17 mouse cellular contexts compared by ENCODE assay signal in genomic region chr3:135745417-135745816, GRCm38 (mm10). TPM values are rescaled to one million over a fixed set of nuclear protein-coding genes. Genes with fewer than 3 reads are reported as not detected.
DNase-seq lines count a peak whose midpoint lies in the region; ATAC-seq and TF ChIP-seq lines count a peak whose summit lies in the region.
"Had no signal": no experiment of that assay in that cellular context is flagged by ENCODE, and none has a peak within 500 bp of the region (broad histone marks: within the 10 kb centered on the region; RNA-seq: fewer than 3 reads in every experiment).

No protein-coding gene starts in this region.

- H3K9me3 ChIP-seq in lung, postnatal 0 days (ENCODE audit: low read length) = no peaks in the 10 kb centered on the region
- H3K9me3 ChIP-seq: G1E had no signal

- ATAC-seq in lung, postnatal 0 days = peak; percentile 71
- ATAC-seq: activated CD4-positive, CD25-positive, alpha-beta regulatory T cell, adult 4 months; CD4-positive, CD25-positive, alpha-beta regulatory T cell, adult 4 months; Patski had no signal

- no peak overlapping the region for H3K4me3 ChIP-seq in lung, postnatal 0 days (ENCODE audit: low read depth, low read length)

- no peaks in the 10 kb centered on the region for H3K4me1 ChIP-seq in lung, postnatal 0 days (ENCODE audit: insufficient read depth, low read depth, low read length)

- no peaks in the 10 kb centered on the region for H3K27me3 ChIP-seq in lung, postnatal 0 days (replicated peaks; ENCODE audit: insufficient read depth, low read length)
- H3K27me3 ChIP-seq: Patski had no signal

- DNase-seq in lung, postnatal 0 days (ENCODE audit: low spot score) = peak; percentile 33
- no peak for DNase-seq in lung, adult 18-20 months
- DNase-seq: adrenal gland, adult 2 months; adrenal gland, adult 8-10 months; adrenal gland, postnatal 10 days; adrenal gland, postnatal 14 days; adrenal gland, postnatal 25 days; adrenal gland, postnatal 36 days; B cell, adult 2 months; cerebellum, adult 11 months; cerebellum, adult 11-12 months; cerebellum, adult 18-20 months; cerebellum, adult 2 months had no signal

- no peak for TF ChIP-seq CTCF in lung, postnatal 0 days (IDR thresholded peaks at IDR 0.05)

- H3K36me3 ChIP-seq in lung, postnatal 0 days (ENCODE audit: insufficient read depth, low read length) = no peaks in the 10 kb centered on the region
- H3K36me3 ChIP-seq: G1E had no signal

- H3K27ac ChIP-seq in lung, postnatal 0 days (ENCODE audit: low read length) = no peak overlapping the region

- no peak overlapping the region for H3K9ac ChIP-seq in lung, postnatal 0 days (replicated peaks; ENCODE audit: low read depth)

- peak; percentile 85 for TF ChIP-seq EP300 in lung, postnatal 0 days (IDR thresholded peaks at IDR 0.05)

- H3K4me2 ChIP-seq in lung, postnatal 0 days (replicated peaks; ENCODE audit: low read depth, low read length) = no peak overlapping the region

- WGBS in lung, postnatal 0 days = 62% methylated on average over 4 of the region's 4 CpGs

RNA-seq across cellular contexts. Expression of gene Nfkb1, which starts 54.1 kb away (rescaled TPM):
- 35.9 and 40.5 TPM in 2 replicates for polyA plus RNA-seq in lung, postnatal 0 days (2015; fragmentation: Nextera tagmentation; extraction: Ambion mirVana)
